Mouse (Mus musculus) stomach, postnatal 0 days (tissue): Measurements from ENCODE around the gene Dnaic2. TPM values are rescaled to one million over a fixed set of nuclear protein-coding genes. Genes with fewer than 3 reads are reported as not detected.

Experiments
- ATAC-seq: fragments of 200-750 bp; cut with Nextera tagmentation; 2 replicates; pipeline ENCODE4 v1.8.0; 2017; ENCODE audit not compliant: low FRiP score, low TSS enrichment
- DNase-seq: peaks from one replicate; pipeline ENCODE4 v3.0.0-alpha.2; 2016; ENCODE audit warnings: low spot score
- H3K27ac ChIP-seq: fragments of 300-500 bp; sonication (generic); replicated peaks from 2 replicates; pipeline ENCODE4 v1.5.1; 2014; ENCODE audit warnings: mild to moderate bottlenecking, control low read depth
- H3K27me3 ChIP-seq: fragments of 300-500 bp; sonication (generic); 2 replicates; pipeline ENCODE4 v1.6.1; 2014; ENCODE audit warnings: low read length; ENCODE audit not compliant: control insufficient read depth, insufficient read depth
- H3K36me3 ChIP-seq: fragments of 300-500 bp; sonication (generic); 2 replicates; pipeline ENCODE4 v1.6.1; 2014; ENCODE audit warnings: low read length, mixed read lengths; ENCODE audit not compliant: control insufficient read depth, insufficient read depth
- H3K4me1 ChIP-seq: fragments of 300-500 bp; sonication (generic); replicated peaks from 2 replicates; pipeline ENCODE4 v1.6.1; 2014; ENCODE audit warnings: antibody characterized with exemption; ENCODE audit not compliant: control insufficient read depth, insufficient read depth
- H3K4me2 ChIP-seq: fragments of 300-500 bp; sonication (generic); replicated peaks from 2 replicates; pipeline ENCODE4 v1.6.1; 2014; ENCODE audit warnings: low read depth, mild to moderate bottlenecking, control low read depth, moderate library complexity
- H3K4me3 ChIP-seq: fragments of 300-500 bp; sonication (generic); 2 replicates; pipeline ENCODE4 v1.5.1; 2014; ENCODE audit warnings: low read depth, low read length, control low read depth
- H3K9ac ChIP-seq: fragments of 300-500 bp; sonication (generic); 2 replicates; pipeline ENCODE4 v1.6.1; 2014; ENCODE audit warnings: mild to moderate bottlenecking, low read length, control low read depth, mixed read lengths
- H3K9me3 ChIP-seq: fragments of 300-500 bp; sonication (generic); 2 replicates; pipeline ENCODE4 v1.6.1; 2016; ENCODE audit warnings: low read length; ENCODE audit not compliant: control insufficient read depth
- CTCF ChIP-seq: IDR thresholded peaks from 2 replicates; pipeline ENCODE4 v1.5.1; 2016; ENCODE audit warnings: antibody characterized with exemption, low read depth, mild to moderate bottlenecking, moderate library complexity
- EP300 ChIP-seq: optimal IDR thresholded peaks from 2 replicates; pipeline ENCODE3; 2016; ENCODE audit warnings: antibody characterized with exemption
- WGBS: fragments of 180-500 bp; shearing (Covaris S2); extraction: QIAGEN DNeasy Blood & Tissue Kit; methylation state at CpG from one replicate; pipeline ENCODE4 v1.1.7; 2014; 5-methylcytosine and 5-hydroxymethylcytosine counted together
- polyA plus RNA-seq: library from polyadenylated mRNA; unstranded; fragments of >200 nt; fragmentation: Nextera tagmentation; extraction: Ambion mirVana; gene quantifications from 2 replicates; pipeline ENCODE4 v1.2.1, GENCODE M21; 2015

Dnaic2 gene
- polyA plus RNA-seq, 1 experiment from 2014 or later = 0.35 TPM

DNA sequence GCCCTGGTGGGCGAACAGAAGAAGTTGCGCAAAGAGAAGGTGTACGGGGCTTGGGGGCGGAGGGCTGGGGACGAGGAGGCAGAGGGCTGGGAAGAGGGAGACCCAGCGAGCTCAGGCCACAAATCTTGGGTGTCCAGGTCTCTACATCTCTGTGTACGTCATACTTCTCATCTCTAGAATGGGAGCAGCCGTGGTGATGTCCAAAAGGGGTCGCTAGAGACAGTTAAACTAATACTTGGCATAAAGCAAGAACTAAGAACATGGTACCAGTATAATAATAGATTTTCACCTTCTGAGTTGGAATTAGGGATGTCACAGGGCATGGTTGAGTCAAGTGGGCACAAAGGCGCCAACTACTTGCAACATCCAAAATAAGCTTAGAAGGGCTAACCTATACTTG lies 58.7 kb downstream of the Dnaic2 start:
- DNase-seq (no peak), ATAC-seq (no peak)
- Histone ChIP-seq H3K36me3 (no peaks in the 10 kb centered on the region), H3K27me3 (no peaks in the 10 kb centered on the region; the same call in 1 of the 2 replicates), H3K4me1 (no peaks in the 10 kb centered on the region), H3K4me2 (peak overlapping the region; percentile 40), H3K9me3 (no peaks in the 10 kb centered on the region), H3K9ac (no peak overlapping the region), H3K27ac (no peak overlapping the region), H3K4me3 (0 out of 2 replicates have a peak overlapping the region, but pooled peaks have one; percentile 12)
- WGBS = 48% methylated on average over 10 of the region's 10 CpGs
- TF ChIP-seq CTCF (no peak; the same call in 1 of the 2 replicates), EP300 (no peak)

DNA sequence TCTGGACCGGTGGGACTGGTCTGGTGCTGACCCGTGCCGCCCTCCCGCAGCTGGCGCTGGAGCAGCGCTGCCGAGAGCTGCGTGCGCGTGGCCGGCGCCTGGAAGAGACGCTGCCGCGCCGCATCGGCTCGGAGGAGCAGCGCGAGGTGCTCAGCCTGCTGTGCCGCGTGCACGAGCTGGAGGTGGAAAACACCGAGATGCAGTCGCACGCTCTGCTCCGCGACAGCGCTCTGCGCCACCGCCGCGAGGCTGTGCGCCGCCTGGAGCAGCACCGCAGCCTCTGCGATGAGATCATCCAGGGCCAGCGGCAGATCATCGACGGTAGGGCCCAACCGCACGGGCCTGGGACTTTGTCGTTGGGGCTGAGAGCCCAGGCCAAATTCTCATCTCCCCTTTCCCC lies 59.1 kb downstream of the Dnaic2 start:
- WGBS = 3% methylated on average over 43 of the region's 43 CpGs
- Histone ChIP-seq H3K4me1 (no peaks in the 10 kb centered on the region), H3K36me3 (no peaks in the 10 kb centered on the region), H3K9ac (no peak overlapping the region), H3K4me2 (peak overlapping the region; percentile 40), H3K9me3 (no peaks in the 10 kb centered on the region), H3K4me3 (peak overlapping the region; percentile 12; the same call in 1 of the 2 replicates), H3K27ac (no peak overlapping the region), H3K27me3 (peaks cover 3% of the 10 kb centered on the region; the same call in 1 of the 2 replicates)
- TF ChIP-seq EP300 = no peak
- 0 out of 2 replicates have a peak, but pooled peaks have one; percentile 8 for TF ChIP-seq CTCF
- DNase-seq (peak; percentile 46), ATAC-seq (peak; percentile 41)

DNA sequence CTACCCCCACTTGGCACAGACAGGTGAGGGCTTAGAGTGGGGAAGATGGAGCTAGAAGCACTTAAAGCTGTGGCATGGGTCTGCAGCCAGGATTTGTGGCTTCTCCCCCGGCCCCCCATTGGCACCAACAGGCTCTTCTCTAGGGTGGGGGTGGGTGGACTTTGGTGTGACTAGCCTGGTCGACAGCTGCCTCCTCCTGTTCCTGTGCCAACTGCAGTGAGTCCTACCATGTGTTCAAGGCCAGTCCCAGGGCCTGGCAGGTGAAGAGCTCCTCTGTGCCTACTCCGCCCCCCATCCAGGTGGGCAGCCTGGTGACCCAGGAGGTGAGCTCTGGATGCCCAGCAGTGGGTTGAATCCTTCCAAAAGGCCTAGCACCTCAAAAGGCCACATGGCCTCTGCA lies 60.4 kb downstream of the Dnaic2 start:
- no peak for DNase-seq
- Histone ChIP-seq H3K4me1 (no peaks in the 10 kb centered on the region; the same call in 1 of the 2 replicates), H3K27me3 (peaks cover 11% of the 10 kb centered on the region), H3K4me3 (no peak overlapping the region), H3K36me3 (no peaks in the 10 kb centered on the region), H3K9me3 (no peaks in the 10 kb centered on the region), H3K9ac (no peak overlapping the region), H3K27ac (no peak overlapping the region), H3K4me2 (no peak overlapping the region)
- ATAC-seq = no peak
- WGBS = 90% methylated on average over 3 of the region's 3 CpGs
- no peak for TF ChIP-seq EP300
- no peak for TF ChIP-seq CTCF

DNA sequence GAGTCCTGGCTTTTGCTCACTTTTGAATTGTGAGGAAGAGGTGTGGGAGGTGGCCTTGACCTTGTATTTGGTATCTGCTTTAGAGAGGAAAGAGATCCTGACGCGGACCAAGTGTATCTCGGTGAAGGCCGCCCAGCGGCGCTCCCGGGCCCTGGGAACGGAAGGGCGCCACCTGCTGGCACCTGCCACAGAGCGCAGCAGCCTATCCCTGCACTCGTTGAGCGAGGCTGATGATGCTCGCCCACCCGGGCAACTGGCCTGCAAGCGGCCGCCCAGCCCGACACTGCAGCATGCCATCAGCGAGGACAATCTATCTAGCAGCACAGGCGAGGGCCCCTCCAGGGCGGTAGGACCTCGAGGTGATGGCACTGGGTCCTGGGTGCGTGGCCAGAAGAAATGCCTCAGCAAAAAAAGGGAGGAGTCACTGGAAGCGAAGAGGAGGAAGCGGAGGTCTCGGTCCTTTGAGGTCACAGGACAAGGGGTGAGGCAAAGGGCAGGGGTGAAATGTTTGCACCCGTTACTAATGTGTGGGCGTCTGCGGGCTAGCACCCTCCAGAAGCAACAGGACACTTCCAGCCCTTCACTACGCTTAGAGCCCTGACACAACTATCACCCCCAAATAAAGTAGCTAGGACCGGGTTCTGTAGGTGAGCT lies 62.0 kb downstream of the Dnaic2 start:
- 12% methylated on average over 30 of the region's 30 CpGs for WGBS
- peak; percentile 85 for DNase-seq
- Histone ChIP-seq H3K4me1 (no peaks in the 10 kb centered on the region; the same call in 1 of the 2 replicates), H3K27me3 (peaks cover 11% of the 10 kb centered on the region), H3K9me3 (no peaks in the 10 kb centered on the region), H3K36me3 (no peaks in the 10 kb centered on the region), H3K4me3 (no peak overlapping the region), H3K9ac (no peak overlapping the region), H3K4me2 (0 out of 2 replicates have a peak overlapping the region, but pooled peaks have one; percentile 12), H3K27ac (no peak overlapping the region)
- peak; percentile 70 for ATAC-seq
- TF ChIP-seq EP300 = no peak
- peak; percentile 96 for TF ChIP-seq CTCF

DNA sequence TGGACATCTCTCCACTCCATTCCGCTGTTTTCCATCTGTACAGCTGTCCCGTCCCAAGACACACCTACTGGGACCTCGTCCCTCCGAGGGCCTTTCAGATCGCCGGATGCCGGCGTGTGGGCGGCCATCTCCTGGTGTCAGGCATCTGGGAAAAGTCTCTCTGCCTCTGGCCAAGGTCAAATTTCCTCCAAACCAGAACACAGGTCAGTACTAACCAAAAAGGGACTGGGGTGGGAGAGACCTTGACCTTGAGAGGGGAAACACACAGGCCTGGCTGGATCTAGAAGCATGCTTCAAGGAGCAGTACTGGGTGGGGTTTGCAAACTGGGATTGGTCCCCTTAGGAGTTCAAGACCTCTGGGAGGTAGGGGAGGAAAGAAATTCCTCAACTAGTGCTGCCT lies 62.5 kb downstream of the Dnaic2 start:
- WGBS = 65% methylated on average over 9 of the region's 9 CpGs
- H3K9me3 ChIP-seq = no peaks in the 10 kb centered on the region
- H3K4me1 ChIP-seq = no peaks in the 10 kb centered on the region; the same call in 1 of the 2 replicates
- H3K4me2 ChIP-seq = no peak overlapping the region
- peaks cover 11% of the 10 kb centered on the region for H3K27me3 ChIP-seq
- no peak overlapping the region for H3K27ac ChIP-seq
- TF ChIP-seq CTCF = no peak
- no peak for TF ChIP-seq EP300
- no peak overlapping the region for H3K9ac ChIP-seq
- ATAC-seq = no peak
- H3K4me3 ChIP-seq = no peak overlapping the region
- H3K36me3 ChIP-seq = no peaks in the 10 kb centered on the region
- DNase-seq = no peak

DNA sequence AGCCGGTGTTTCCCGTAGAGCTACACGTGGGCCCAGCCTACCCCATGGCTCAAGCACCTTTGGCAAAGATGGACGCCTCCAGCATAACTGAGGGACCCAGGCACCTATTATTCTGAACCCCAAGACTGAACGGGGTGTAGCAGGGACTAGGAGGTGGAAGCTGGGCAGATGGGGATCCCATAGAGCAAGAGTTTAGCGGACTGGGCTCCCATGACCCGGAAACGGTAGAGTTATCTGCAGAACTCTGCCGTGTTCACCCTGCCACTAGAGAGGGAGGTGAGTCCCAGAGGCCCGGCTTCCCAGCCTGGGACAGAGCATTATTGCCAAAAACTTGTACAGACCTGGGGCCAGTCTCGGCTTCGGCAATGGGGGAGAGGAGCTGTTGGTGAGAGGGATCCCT lies 63.0 kb downstream of the Dnaic2 start:
- no peak for ATAC-seq
- Histone ChIP-seq H3K9me3 (no peaks in the 10 kb centered on the region), H3K4me3 (no peak overlapping the region), H3K4me1 (no peaks in the 10 kb centered on the region; the same call in 1 of the 2 replicates), H3K27me3 (peaks cover 11% of the 10 kb centered on the region), H3K27ac (no peak overlapping the region), H3K4me2 (no peak overlapping the region), H3K36me3 (no peaks in the 10 kb centered on the region), H3K9ac (no peak overlapping the region)
- no peak for TF ChIP-seq CTCF
- TF ChIP-seq EP300 = no peak
- DNase-seq = no peak
- WGBS = 70% methylated on average over 12 of the region's 12 CpGs
